Mouse (Mus musculus) activated CD4-positive, CD25-positive, alpha-beta regulatory T cell, adult 9 weeks (primary cell): ENCODE data around the gene Tex28. TPM values are rescaled to one million over a fixed set of nuclear protein-coding genes. Genes with fewer than 3 reads are reported as not detected.

Experiments
- polyA plus RNA-seq: library from polyadenylated mRNA; unstranded; fragments of 100-300 nt; shearing (Covaris generic); gene quantifications from one replicate; pipeline ENCODE4 v1.2.1, GENCODE M21; 2017

The Tex28 gene
- polyA plus RNA-seq, result not detected

GRCm38 (mm10) chrX:74167738-74168137, at the start of gene Tex28:
Gene Tex28 (minus strand): TSS chrX:74167838.

GRCm38 (mm10) chrX:74176959-74177358, 9.3 kb upstream of the Tex28 start, which contains the start of gene Tktl1:
Gene Tktl1 (plus strand): TSS chrX:74177259.

DNA sequence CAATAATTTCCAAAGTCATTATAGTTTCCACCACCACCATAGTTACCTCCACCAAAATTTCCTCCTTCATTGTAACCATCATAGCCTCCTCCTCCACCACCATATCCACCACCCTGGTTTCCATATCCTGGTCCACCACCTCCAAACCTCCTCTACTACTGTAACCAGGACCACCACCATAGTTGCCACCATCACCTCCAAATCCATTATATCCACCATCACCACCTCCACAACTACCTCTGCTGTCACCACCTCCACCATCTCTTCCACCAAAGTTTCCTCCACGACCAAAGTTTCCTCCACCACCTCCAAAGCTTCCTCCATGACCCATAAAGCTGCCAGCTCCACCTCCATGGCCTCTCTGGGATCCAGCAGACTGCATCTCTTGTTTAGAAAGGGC, 32.4 kb downstream of the Tex28 start, which contains the start of gene Mecp2:
Mecp2 (minus strand) TSS at position 101 of the 400 bp plus-strand sequence.

DNA sequence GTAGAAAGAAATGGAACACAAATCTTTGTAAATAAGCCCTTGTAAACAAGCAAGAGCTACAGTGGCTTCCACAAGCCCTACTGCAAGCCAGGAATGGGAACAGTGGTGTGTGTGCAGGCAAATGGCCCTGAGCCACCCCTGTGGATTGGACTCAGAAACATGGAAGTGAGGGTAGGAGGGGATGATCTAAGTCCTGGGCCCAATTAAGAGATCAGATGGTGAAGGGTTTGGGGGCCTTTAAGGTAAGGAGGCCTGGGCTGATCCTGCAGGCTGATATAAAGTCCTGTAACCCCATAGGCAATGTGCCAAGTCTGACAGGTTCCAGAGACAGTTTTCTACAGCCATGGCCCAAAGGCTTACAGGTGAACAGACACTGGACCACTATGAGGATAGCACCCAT, 40.5 kb downstream of the Tex28 start, which contains the start of gene Opn1mw:
Opn1mw (plus strand) TSS at position 301 of the 400 bp plus-strand sequence.

Other genes starting within 250 kb of the Tex28 start
- gene Arhgap4, start 246.0 kb downstream of the Tex28 start, polyA plus RNA-seq, result 349 TPM
- gene Naa10, start 245.9 kb downstream of the Tex28 start, polyA plus RNA-seq, result 231 TPM
- gene Renbp, start 237.0 kb downstream of the Tex28 start, polyA plus RNA-seq, result 7.8 TPM
- gene Hcfc1, start 201.5 kb downstream of the Tex28 start, polyA plus RNA-seq, result 65.7 TPM
- 28.9 TPM for gene Irak1, start 143.9 kb downstream of the Tex28 start, polyA plus RNA-seq
- gene Opn1mw, start 40.4 kb downstream of the Tex28 start, polyA plus RNA-seq, result not detected
- 39.4 TPM for gene Mecp2, start 32.5 kb downstream of the Tex28 start, polyA plus RNA-seq
- gene Tktl1, start 9.4 kb upstream of the Tex28 start, polyA plus RNA-seq, result 1.7 TPM
- 396 TPM for gene Flna, start 82.0 kb upstream of the Tex28 start, polyA plus RNA-seq
- 67.6 TPM for gene Emd, start 86.8 kb upstream of the Tex28 start, polyA plus RNA-seq
- gene Rpl10, start 103.0 kb upstream of the Tex28 start, polyA plus RNA-seq, result 80.4 TPM
- gene Taz, start 114.1 kb upstream of the Tex28 start, polyA plus RNA-seq, result 138 TPM
- gene Dnase1l1, start 114.5 kb upstream of the Tex28 start, polyA plus RNA-seq, result 26.5 TPM
- 177 TPM for gene Atp6ap1, start 129.3 kb upstream of the Tex28 start, polyA plus RNA-seq
- 297 TPM for gene Gdi1, start 137.2 kb upstream of the Tex28 start, polyA plus RNA-seq
- gene Fam50a, start 145.2 kb upstream of the Tex28 start, polyA plus RNA-seq, result 47.3 TPM
- 6.3 TPM for gene Plxna3, start 161.2 kb upstream of the Tex28 start, polyA plus RNA-seq
- 53.3 TPM for gene Lage3, start 185.8 kb upstream of the Tex28 start, polyA plus RNA-seq
- 68.2 TPM for gene Ubl4a, start 205.4 kb upstream of the Tex28 start, polyA plus RNA-seq
- gene Slc10a3, start 205.5 kb upstream of the Tex28 start, polyA plus RNA-seq, result 43.9 TPM
- gene Fam3a, start 225.4 kb upstream of the Tex28 start, polyA plus RNA-seq, result 43.8 TPM
- 61.0 TPM for gene Ikbkg, start 225.5 kb upstream of the Tex28 start, polyA plus RNA-seq